Mouse (Mus musculus) C2C12 (cell line): Measurements from ENCODE around the gene Gabarap. TPM values are rescaled to one million over a fixed set of nuclear protein-coding genes. Genes with fewer than 3 reads are reported as not detected.

Source experiments
- H3K27me3 ChIP-seq: one replicate; pipeline ENCODE4 v1.6.1; 2011; ENCODE audit not compliant: control insufficient read depth, insufficient read depth, insufficient read length
- H3K36me3 ChIP-seq: one replicate; pipeline ENCODE4 v1.6.1; 2011; ENCODE audit not compliant: control insufficient read depth, insufficient read depth
- H3K4me3 ChIP-seq: one replicate; pipeline ENCODE4 v1.5.1; 2011; ENCODE audit warnings: mild to moderate bottlenecking, control low read depth; ENCODE audit not compliant: poor library complexity, insufficient read depth, severe bottlenecking
- H3K79me2 ChIP-seq: one replicate; pipeline ENCODE4 v1.6.1; 2011; ENCODE audit not compliant: control insufficient read depth, insufficient read depth
- H3K79me3 ChIP-seq: one replicate; pipeline ENCODE4 v1.6.1; 2011; ENCODE audit warnings: low read depth, control low read depth
- H3ac ChIP-seq: one replicate; pipeline ENCODE3; 2011; ENCODE audit warnings: low read depth; ENCODE audit not compliant: control insufficient read depth, insufficient read length
- CEBPB ChIP-seq: IDR thresholded peaks from one replicate; pipeline ENCODE4 v1.6.1; 2011; ENCODE audit warnings: low read depth, mild to moderate bottlenecking, control low read depth, moderate library complexity
- CTCF ChIP-seq: IDR thresholded peaks from one replicate; pipeline ENCODE4 v1.5.1; 2011; ENCODE audit not compliant: control insufficient read depth, insufficient read depth, insufficient read length
- FOSL1 ChIP-seq: IDR thresholded peaks from one replicate; pipeline ENCODE4 v1.8.0; 2011; ENCODE audit warnings: mild to moderate bottlenecking, low read length; ENCODE audit not compliant: poor library complexity, insufficient read depth, severe bottlenecking
- MAX ChIP-seq: IDR thresholded peaks from one replicate; pipeline ENCODE4 v1.6.1; 2011; ENCODE audit warnings: mild to moderate bottlenecking, control low read depth
- MYOD1 ChIP-seq: IDR thresholded peaks from one replicate; pipeline ENCODE4 v1.6.1; 2011; ENCODE audit warnings: low read depth; ENCODE audit not compliant: control insufficient read depth, insufficient read length
- MYOG ChIP-seq: IDR thresholded peaks from one replicate; pipeline ENCODE4 v1.6.1; 2011; ENCODE audit not compliant: control insufficient read depth, insufficient read length; ENCODE audit errors: extremely low read depth
- USF1 ChIP-seq: IDR thresholded peaks from one replicate; pipeline ENCODE4 v1.6.1; 2011; ENCODE audit warnings: low read depth, mild to moderate bottlenecking, control low read depth, moderate library complexity
- polyA plus RNA-seq: library from polyadenylated mRNA; unstranded; fragments of >200 nt; fragmentation: generic; extraction: Trizol; gene quantifications from one replicate; pipeline ENCODE4 v1.2.1, GENCODE M21; 2012; ENCODE audit warnings: missing spikeins

The Gabarap gene
- polyA plus RNA-seq, 1 experiment: 362 TPM

DNA sequence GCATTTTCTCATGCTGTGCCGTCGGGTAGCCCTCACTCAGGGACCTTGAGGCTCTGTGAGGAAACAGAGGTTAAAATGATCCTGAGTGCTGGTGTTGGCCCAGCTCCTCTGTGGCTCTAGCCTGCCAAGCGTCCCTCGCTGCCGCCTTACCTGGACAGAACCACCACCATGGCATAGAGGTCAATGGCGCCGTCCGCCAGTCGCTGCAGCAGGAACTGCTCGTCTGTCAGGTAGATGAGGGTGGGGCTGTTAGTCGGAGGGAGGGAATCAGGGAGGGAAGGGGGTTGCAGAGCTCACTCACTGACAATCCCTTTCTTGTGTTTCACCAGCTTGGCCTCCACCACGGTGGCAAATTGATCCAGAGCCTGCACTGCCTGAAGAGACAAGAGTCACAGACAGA, 19.6 kb downstream of the Gabarap start:
- Histone ChIP-seq H3K36me3 (peaks cover 81% of the 10 kb centered on the region), H3K4me3 (no peak overlapping the region), H3K27me3 (no peaks in the 10 kb centered on the region), H3K79me3 (peaks cover 2% of the 10 kb centered on the region), H3ac (no peak overlapping the region), H3K79me2 (peaks cover 15% of the 10 kb centered on the region)
- TF ChIP-seq CEBPB (no peak), MYOG (no peak), FOSL1 (no peak)

DNA sequence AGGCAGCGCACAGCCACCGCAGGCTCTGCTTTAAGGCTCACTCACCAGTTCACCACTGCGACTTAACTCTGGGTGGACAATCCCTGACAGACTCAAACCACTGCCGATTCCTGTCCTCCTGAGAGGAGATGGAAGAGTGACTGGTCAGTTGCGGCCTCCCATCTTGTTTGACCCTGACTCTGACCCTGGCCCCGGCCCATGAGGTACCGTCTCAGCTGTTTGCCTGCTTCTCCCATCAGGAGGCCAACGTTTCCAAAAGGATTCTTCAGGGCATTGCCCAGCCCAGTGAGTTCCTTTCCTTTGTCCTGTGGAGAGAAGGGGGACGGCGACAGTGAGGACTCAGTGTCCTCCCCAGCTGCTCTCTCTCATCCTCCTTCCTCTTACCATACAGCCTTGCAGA, 20.0 kb downstream of the Gabarap start:
- no peak overlapping the region for H3K4me3 ChIP-seq
- TF ChIP-seq USF1 (no peak), MAX (no peak), CTCF (no peak), MYOD1 (no peak), FOSL1 (no peak), MYOG (no peak), CEBPB (no peak)
- no peaks in the 10 kb centered on the region for H3K27me3 ChIP-seq
- peaks cover 79% of the 10 kb centered on the region for H3K36me3 ChIP-seq
- no peak overlapping the region for H3ac ChIP-seq
- H3K79me3 ChIP-seq: peaks cover 2% of the 10 kb centered on the region
- peaks cover 15% of the 10 kb centered on the region for H3K79me2 ChIP-seq

GRCm38 (mm10) chr11:70012931-70013330, 22.0 kb downstream of the Gabarap start:
- Histone ChIP-seq H3K27me3 (no peaks in the 10 kb centered on the region), H3ac (no peak overlapping the region), H3K36me3 (peaks cover 61% of the 10 kb centered on the region), H3K4me3 (no peak overlapping the region), H3K79me2 (peaks cover 15% of the 10 kb centered on the region), H3K79me3 (peaks cover 2% of the 10 kb centered on the region)
- TF ChIP-seq CEBPB (no peak), CTCF (no peak), MAX (no peak), MYOG (no peak), FOSL1 (no peak), USF1 (no peak), MYOD1 (no peak)

GRCm38 (mm10) chr11:70013408-70013807, 22.5 kb downstream of the Gabarap start:
- Histone ChIP-seq H3ac (no peak overlapping the region), H3K36me3 (peaks cover 56% of the 10 kb centered on the region), H3K79me2 (peaks cover 16% of the 10 kb centered on the region), H3K27me3 (no peaks in the 10 kb centered on the region), H3K79me3 (peaks cover 2% of the 10 kb centered on the region), H3K4me3 (no peak overlapping the region)
- TF ChIP-seq FOSL1: no peak
- TF ChIP-seq MYOG: no peak
- no peak for TF ChIP-seq USF1
- TF ChIP-seq MYOD1: no peak
- TF ChIP-seq MAX: no peak
- TF ChIP-seq CEBPB: no peak
- TF ChIP-seq CTCF: no peak

GRCm38 (mm10) chr11:70014051-70014450, 23.1 kb downstream of the Gabarap start:
- no peak overlapping the region for H3ac ChIP-seq
- no peak for TF ChIP-seq USF1
- TF ChIP-seq CEBPB: no peak
- no peak for TF ChIP-seq CTCF
- no peak for TF ChIP-seq FOSL1
- no peak for TF ChIP-seq MYOG
- no peak for TF ChIP-seq MAX
- no peak for TF ChIP-seq MYOD1
- H3K79me3 ChIP-seq: peaks cover 8% of the 10 kb centered on the region
- H3K79me2 ChIP-seq: peaks cover 23% of the 10 kb centered on the region
- no peak overlapping the region for H3K4me3 ChIP-seq
- peaks cover 49% of the 10 kb centered on the region for H3K36me3 ChIP-seq
- H3K27me3 ChIP-seq: no peaks in the 10 kb centered on the region

GRCm38 (mm10) chr11:70014880-70015558, 24.1 kb downstream of the Gabarap start, which contains the start of gene Acadvl:
Acadvl (minus strand) TSS chr11:70015411.
- peaks cover 40% of the 10 kb centered on the region for H3K36me3 ChIP-seq
- H3K4me3 ChIP-seq: peak within 1 kb of the TSS; percentile 44
- H3K27me3 ChIP-seq: no peaks in the 10 kb centered on the region
- H3K79me2 ChIP-seq: peaks cover 32% of the 10 kb centered on the region
- no peak for TF ChIP-seq USF1
- TF ChIP-seq MAX: peak; percentile 83
- H3K79me3 ChIP-seq: peaks cover 16% of the 10 kb centered on the region
- H3ac ChIP-seq: peak within 1 kb of the TSS; percentile 55
